Mouse (Mus musculus): ENCODE results near the gene Fam110a.

DNA sequence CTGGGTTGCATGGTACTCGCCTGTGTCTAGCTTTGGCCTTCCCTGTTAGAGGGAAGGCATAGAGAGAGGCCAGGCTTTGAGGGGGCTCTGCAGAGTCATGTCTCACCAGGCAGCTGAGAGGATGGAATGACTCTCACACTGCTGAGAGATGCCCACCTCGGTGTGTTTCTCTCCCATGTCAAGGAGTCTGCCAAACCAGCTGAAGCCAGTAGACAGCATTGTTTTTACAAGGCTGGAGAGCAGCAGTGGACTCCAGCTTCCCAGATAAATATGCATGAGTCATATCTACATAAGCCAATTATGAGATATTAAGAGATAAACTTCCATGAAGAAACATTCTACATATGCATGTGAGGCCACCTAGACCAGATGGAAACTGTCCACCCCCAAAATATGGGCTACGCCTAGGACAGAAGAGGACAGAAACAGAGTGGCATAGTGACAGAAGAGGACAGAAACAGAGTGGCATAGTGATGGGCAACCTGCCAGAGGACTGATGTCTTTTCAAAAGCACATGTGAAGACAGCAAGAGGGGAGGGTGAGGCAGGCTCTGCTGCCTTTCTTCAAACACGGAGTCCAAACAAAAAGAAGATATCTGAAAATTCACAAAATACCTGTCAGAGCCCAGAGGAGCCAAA is 23.4 kb downstream of the Fam110a start:
- no peak for TF ChIP-seq EP300 (IDR thresholded peaks at IDR 0.05; ENCODE audit: low read depth)
- TF ChIP-seq CTCF (IDR thresholded peaks at IDR 0.05; ENCODE audit: low read depth), result no peak

Data from liver, embryonic 14.5 days (tissue).